Mouse (Mus musculus) retina, adult 2 months (tissue): ENCODE measurements at regions not wholly inside any gene's neighbourhood (a gene's known extent, or its start where the extent isn't known, plus 50 kb on each side); places are given as distances from the start of the nearest gene placed in this dataset.

Experiments
- DNase-seq: peaks from one replicate; pipeline ENCODE4 v3.0.0-alpha.2; 2012; ENCODE audit warnings: low read depth, low spot score

DNA sequence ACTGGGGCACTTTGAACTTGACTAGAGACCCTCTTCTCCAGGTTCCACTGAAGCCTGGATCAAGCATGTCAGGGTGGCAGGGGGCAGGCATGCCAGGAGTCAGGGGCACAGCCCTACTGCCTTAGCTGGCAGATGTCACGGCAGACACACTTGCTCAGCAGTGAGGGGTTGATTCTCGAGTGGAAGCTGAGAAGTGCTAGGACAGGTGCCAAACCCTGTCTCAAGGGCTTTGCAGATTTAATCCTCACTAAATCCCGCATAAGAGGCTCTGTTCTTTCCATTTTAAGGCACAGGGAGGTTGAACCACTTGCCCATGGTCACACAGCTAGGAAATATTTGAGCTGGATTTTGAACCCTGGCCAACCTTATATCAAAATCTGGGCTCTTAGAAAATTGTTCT lies 223.5 kb upstream of the Mvb12b start:
- no peak for DNase-seq

DNA sequence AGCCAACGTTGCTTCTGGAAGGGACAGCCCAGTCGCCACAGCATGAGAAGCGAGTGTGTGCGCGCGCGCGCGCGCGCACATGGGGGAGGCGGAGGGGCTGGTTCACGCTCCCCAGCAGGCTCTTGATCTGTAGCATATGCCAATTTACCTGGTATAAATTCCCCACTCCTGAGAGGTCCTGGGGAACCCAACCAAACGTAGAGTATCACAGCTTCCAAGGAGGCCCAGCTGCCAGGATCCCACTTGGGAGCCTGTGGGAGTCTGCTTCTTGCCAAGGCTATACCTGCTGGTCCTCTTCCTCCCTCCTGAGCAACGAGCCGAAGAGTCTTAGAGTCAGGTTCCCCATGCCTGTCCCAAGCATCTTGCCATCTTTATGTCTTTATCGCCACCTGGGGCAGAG lies 222.8 kb upstream of the Mvb12b start:
- DNase-seq: no peak

DNA sequence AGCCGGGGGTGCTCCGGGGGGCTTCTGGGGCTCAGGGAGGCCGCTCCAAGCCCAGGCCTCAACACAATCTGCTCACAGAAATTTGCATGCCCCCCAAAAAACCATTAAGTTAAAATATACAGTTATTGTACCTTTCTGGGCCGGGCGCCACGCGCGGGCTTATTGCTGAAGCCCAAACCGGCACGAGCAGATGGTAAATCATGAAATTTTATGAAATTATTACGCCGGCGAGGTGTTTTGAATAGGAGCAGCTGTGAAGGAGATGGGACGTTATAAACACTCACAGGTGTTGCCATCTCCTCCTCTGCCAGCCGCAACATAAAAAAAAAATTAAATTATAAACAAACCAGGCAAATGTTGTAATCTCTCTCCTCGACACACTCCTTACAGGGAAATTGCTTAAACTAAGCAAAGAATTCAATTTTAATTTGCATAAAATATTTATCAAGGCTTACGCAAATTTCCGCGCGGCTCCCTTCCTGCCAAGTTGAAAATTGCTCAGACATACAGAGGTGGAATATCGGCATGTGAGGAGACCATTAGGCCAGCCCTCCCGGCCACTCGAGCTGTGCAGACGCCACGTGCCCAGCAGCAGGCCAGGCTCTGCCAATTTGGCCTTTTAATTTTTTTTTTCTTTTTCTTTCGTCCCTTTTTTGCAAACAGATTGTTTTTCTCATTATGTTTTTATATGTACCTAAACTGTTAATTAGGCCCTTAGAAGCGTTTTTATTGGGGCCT lies 220.0 kb upstream of the Mvb12b start:
- DNase-seq: no peak

DNA sequence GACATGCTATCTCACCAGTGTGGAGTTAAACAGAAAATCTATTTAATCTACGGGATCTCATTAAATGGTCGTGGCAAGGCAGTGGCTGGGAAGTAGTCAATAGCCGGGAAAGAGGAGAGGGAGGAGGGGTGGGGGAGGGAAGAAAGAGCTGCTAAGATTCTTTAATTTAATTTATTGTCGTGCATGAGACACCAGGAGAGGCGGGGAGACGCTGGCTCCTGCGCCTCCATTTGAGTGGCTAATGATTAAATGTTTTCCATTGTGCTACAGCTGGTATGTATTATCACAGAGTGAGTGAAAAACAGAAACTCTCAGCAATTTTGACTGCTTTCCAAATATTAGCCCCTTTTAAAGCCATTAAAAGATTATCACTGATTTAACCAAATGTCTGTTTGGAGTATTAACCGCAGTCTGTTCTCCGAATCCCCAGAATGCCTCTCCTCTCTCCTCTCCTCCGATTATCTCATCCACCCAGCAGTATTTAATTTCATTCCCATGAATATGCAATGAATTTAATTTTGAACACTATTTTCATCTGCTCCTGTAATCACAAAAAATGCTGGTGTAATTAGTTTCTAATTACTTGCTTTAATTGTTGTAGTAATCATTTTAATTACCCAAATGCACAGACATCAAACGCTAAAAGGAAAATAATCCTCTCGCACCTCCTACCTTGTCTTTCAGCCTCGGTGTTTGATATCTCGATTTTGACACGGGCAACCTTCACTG lies 219.3 kb upstream of the Mvb12b start:
- no peak for DNase-seq

DNA sequence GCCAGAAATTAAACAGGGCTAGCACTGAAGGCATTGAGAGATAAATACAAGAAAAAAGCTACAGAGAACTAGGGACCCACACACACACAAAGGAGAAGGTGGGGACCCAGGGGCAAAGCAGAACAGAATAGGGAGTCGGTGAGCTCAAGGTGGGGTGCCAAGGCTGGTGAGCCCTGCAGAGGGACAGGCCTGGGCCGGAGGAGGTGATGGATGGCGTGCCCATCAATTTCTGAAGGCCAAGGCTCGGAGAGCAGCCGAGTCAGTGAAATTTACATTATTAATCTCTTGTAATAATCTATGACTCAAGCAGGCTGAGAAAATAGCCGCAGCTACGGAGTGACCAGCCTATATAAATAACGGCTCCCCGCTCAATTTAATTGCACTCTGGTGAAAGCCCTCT lies 218.5 kb upstream of the Mvb12b start:
- DNase-seq: no peak

DNA sequence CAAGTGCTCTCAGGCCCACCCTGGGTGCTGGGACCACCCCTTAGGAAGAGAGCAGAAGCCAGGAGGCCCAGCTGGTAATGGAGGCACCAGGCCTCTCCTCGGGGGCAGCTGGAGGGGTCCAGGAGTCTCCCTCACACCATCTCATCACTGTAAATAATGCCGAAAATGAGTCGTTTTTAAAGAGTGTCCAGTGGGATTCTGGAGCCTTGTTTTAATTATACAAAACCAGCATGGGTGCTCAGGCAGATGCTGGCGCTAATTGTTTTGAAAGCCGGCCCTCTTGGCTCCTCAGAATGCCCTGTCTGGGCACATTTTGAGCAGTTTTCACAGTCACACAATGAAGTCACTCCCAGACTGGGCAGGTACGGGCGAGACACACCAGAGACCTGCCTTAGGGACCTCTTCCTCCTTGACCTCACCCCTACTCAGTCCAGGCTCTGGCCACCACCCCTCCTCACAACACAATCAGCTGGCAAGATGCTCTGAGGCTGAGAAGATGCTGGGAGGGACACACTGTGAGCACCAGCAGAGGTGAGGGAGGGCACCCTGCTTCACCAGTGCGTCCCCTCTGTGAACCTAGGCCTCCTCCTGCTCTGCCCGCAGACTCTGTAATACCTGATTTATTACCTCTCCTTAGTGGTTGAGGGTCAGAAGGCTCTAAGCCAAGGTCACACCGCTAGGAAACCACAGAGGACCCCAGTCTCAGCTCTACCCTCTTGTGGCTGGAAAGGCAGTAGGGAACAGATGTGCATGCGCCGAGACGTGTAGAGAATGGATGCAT lies 217.7 kb upstream of the Mvb12b start:
- DNase-seq: no peak

DNA sequence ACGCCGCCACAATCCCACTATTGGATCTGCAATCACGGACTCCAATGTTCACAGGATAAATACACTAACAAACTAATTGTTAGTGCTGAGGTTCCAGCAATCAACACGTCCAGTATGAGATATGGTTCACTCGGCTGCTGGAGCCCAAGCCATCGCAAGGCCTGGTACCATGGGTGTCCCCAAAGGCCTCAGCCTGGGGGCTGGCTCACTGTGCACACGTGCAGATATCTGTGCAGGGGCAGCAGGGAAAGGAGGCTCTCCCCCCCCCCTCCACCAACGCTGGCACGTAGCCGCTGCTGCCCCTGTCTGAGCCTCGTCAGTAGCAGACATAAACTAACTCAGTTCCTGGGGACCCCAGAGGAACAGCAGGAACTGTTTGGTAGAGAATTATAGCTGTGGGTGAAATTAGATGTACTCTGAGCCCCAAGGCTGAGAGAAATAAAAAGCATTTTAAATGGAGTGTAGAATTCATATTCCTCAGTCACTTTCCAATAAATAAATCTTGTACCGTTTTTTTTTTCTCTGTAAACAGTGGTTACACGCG lies 210.3 kb upstream of the Mvb12b start:
- no peak for DNase-seq

DNA sequence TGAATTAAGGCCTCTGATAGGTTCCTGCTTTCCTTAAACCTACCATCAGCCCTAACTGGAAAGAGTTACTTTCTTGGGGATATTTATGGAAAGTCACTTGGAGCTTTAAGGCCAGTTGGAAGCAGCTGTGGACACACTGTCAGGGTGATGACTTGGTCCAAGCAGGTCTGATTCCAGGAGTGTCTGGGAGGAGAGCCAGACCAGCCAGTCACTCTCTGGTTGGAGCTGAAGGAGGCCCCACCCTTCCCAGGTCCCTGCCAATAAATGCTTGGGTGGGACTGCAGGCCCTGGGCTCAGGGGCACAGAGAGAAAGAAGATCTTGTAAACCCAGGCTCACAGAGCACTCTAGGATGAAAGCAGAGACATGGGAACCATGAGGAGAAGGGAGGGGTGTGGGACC lies 208.8 kb upstream of the Mvb12b start:
- no peak for DNase-seq

DNA sequence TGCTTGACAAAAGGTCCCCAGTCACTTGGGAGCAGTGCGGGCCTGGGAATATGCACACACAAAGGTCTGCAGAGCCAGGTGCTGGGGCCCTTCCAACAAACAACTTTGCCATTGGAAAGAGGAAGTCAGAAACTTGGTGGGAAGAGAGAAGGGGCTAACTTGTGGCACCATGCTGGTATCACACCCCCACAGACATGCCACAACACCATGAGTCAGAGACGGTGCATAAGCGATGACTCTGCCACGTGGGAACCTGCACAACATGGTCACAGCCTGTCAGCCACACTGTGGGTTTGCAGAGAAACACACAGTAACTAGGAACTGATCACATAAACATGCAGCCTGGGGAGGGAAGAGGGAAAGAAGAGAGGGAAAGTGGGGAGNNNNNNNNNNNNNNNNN lies 201.1 kb upstream of the Mvb12b start:
- no peak for DNase-seq

DNA sequence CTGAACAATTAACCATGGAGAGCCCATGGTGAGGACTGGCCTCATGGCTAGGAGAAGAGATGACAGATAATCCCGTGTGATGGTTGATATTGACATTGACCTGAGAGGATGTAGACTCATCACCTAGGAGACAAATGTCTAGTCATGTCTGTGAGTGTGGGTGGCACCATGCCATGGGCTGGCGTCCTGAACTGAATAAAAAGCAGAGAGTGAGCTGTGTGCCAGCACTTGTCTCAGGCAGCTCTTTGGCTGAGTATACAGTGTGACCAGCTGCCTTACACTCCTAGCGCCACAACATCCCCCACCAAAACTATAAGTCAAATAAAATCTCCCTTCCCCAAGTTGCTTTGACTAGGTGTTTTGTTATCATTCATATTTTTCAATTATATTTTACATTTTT lies 198.4 kb upstream of the Mvb12b start:
- DNase-seq: no peak

DNA sequence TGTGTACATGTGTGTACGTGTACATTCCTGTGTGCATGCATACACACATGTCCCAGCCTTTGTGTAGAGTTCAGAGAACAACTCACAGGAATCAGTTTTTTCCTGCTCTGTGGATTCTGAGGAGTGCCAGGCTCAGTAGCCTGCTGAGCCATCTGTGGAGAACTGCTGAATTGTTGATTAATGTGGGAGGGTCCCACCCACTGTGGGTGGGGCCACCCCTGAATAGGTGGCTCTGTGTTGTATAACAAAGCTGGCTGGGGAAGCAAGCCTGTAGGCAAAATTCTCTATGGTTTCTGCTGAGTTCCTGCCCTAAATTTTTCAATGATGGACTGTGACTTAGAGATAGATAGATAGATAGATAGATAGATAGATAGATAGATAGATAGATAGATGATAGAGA lies 196.8 kb upstream of the Mvb12b start:
- DNase-seq: no peak

DNA sequence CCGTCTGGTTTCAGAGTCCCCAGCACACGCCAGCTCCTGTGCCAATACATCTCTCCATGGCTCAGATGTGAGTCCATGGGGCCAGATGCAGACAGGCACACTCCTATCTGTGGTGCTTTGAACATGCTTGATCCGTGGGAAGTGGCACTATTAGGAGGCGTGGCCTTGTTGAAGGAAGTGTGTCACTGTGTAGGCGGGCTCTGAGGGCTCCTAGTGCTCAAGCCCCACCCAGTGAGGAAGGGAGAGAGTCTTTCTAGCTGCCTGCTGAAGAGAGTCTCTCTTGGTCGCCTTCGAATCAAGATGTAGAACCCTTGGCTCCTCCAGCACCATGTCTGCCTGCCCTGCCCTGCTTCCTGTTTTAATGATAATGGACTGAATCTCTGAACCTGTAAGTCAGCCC lies 194.7 kb upstream of the Mvb12b start:
- no peak for DNase-seq

DNA sequence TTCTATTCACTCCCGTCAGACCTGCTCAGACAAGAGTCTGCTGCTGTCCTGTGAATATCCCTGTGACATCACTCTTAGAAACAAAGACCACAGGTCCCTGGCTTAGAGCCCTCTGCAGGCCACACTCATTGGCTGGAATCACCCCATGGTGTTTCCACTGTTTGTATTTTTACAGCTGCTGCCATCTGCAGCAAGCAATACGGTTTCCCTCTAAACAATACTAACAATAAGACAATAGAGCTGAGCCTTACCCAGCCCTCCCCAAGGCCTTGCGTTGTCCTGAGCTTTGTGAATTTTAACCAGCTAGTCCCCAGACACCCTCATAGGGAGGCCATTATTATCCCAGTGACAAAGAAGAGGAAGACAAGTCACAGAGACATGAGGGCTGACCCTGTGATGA lies 192.4 kb upstream of the Mvb12b start:
- DNase-seq: no peak

DNA sequence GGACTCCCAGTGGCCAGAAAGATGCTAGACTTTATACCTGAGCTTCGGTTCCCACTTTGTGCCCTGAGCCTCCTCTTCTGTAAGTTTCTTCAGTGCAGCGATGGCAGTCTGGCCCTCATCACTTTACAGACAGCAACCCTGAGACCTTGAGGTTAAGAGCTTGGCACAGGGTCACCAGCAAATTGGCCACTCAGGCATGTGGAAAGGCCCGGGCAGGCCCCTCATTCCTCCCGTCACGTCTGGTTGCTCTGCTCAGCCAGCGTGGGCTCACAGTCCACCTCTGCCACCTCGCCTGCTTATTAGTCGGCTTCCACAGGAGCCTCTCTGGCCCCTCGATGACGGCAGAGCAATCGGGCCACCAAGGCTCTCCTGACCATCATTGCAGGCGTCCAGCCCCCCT lies 191.5 kb upstream of the Mvb12b start:
- DNase-seq: no peak

DNA sequence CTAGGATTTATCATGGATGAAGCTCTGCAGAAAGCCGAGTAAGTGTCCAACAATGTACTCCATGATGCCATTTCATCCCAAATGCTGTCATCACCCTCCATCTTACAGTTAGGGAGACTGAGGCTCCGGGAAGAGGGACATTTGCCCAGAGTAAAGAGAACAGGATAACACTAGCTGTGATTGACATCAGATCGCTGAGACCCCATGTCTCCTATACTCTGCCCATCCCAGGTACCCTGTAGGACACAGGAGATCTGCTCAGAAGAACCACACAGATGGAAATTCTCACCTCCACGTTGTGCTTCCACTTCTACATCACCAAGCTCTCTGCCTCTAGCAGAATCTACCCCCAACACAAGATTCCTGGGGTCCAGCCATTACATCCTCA lies 191.1 kb upstream of the Mvb12b start:
- DNase-seq: no peak

DNA sequence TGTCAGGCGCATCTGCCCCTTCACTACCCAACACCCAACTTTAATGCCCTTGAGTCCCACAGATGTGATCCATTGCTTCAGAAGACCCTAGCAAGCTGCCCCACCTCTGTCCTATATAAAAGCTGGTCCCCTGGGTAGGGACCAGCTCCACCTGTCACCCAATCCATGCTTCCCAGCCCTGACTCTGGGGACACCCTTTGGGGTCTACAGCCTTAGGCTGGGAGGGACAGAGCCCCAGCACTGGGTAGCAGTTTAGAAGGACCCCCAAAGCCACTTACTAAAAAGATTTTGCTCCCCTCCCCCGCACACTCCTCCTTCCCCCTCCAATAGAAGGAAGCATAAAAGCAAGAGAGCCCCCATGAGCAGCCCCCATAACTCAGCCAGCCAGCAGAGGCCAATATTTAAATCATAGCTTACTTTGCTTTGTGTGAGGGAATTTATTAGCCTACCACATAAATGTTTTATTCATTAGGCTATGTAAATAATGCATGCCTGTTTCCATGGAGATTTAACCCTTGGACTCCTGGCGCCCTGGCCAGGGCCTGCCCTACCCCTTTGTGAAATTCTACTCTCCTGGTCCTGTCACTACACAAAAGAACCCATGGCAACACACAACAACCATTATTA lies 190.6 kb upstream of the Mvb12b start:
- no peak for DNase-seq

DNA sequence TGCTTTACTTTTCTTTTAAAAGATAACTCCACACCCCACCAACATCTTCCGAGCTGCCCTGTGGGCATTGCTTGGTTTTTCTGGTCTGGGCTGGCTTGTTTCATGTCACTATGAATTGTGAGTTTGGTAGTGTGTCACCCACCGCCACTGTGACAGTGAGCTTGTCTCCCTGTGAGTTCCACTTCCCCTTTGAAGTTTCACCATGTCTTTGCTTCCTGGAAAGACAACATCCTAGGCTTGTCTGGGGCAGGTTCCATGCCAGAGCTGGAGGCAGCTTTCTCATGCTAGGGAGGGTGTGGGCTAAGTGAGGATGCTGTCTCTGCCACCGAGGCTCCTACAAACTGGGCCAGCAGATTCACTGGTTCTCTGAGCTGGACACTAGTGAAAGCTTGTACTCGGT lies 188.6 kb upstream of the Mvb12b start:
- no peak for DNase-seq

DNA sequence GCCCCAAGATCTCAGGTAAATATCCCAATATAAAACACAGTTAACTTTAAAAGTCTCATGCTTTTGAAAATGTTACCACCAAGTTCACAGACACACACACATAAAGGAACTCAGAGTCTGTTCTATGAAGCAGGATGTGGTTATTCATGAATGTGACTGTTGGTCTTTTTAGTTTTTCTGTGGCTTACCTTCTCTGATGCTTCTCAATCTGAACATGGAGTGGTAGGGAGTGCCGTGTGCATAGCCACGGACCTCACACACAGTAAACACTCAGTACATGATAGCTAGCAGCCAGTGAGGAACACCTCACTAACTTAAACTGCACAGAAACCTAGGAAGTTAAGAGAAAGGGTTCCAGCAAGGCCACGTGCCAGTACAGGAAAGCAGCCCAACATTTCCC lies 186.3 kb upstream of the Mvb12b start:
- DNase-seq: no peak

DNA sequence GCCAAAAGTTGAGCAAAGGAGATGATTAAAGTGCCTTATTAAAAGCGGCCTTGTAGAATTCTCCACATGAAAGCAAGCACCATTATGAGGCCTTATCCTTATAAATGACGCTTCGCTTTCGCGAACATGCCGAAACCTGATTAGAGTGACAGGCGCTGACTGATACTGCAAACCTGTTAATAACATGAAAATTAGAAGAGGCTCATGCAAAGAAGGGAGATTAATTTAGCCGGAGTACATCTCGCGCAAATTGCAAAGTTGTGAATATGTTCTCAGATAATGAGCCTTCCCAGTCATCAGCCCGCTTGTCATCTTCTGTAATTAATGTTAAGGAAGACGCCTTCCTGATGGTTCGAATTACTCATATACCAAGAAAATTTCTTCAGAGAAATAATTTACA lies 177.8 kb upstream of the Mvb12b start:
- no peak for DNase-seq

DNA sequence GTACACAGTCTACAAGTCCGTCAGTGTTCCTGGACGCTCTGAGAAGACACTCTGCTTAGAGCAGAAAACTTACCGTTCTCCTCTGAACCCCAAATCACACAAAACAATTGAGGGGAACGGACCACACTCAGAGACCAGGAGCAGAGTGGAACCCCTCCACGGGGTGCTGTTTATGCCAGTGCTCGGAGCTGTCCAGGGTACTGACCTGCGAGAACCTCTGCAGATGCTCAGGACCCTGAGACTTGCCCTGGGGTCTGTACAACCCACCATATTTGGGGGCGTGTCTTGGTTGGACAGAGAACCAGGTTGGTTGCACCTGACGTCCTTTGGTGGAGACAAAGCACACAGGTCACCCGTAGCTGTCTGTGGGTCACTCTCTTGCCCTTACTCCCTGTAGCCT lies 177.3 kb upstream of the Mvb12b start:
- no peak for DNase-seq

DNA sequence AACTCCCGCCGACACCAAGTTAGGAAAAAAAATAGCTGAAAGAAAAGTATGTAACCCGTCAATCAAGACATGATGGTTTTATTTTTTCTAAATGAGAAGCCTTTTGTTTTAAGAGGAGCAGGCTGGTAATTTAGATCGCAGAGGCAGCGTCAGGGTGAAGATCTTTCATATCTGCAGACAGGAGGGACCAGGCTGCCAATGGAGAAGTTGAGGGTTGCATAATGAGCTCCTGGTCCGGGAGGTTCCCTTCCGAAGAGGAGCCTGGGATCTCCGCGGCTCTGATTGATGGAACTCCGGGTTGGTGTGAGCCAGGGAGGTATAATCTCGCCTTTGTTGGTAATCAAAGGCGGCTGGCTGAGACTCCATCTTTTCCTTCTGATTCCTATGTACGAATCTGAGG lies 168.8 kb upstream of the Mvb12b start:
- DNase-seq: no peak

DNA sequence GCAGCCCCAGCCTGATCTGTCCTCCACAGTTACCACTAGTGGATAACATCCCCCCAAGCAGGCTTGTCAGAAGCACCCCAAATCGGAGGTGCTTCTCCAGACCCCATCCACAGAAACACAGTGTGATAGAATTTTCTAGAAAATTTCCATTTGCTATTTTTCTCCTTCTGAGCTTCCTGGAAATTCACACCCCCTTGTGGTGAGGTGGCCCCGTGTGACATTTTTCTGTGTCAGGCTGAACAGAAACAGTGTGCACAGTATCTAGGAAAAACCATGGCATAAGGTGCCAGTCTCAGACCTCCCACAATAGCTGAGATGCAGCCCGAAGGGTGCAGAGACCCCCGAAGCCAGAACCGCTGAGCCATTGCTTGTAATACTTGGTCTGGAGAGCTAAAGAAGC lies 155.3 kb upstream of the Mvb12b start:
- DNase-seq: no peak
